Mouse (Mus musculus): ENCODE measurements around the gene Pafah1b1.

Gene Pafah1b1

DNA sequence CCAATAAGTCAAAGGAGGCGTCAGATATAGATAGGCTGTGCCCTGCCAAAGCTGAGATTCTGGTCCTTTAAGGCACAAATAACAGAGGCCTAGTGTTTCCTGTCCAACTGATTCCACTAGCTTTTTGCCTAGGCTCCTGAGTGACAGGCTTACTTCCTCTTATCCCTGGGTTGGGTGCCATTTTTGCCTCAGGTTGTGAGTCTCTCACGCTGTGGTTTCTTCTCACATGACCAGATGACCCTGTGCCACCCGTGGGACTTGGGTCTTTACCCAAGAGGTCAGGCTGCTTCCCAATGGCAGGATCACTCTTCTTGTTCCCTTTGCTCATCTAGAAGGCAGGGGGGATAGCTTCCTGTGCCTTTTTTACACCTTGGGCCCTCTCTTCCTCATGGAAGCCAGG lies 60.2 kb downstream of the Pafah1b1 start:
- DNase-seq (ENCODE audit: low read depth, low spot score), result no peak

DNA sequence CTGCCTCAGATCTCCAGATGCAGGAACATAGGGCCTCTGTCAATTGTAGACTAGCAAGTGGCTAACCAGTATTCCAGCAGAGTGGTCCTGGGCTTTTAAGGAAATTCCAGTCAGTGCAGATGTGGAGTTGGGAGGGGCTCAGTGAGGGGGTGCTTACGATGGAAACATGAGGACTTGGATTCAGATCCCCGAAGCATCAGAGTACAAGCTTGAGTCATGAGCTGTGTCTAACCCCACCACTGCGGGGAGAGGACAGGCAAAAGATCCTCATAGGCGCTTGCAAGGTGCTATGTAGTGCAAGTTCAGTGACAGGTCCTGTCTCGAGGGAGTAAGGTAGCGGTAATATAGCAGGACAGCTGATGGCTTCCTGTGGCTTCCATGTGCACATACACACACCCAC lies 62.2 kb downstream of the Pafah1b1 start:
- no peak for DNase-seq (ENCODE audit: low read depth, low spot score)

DNA sequence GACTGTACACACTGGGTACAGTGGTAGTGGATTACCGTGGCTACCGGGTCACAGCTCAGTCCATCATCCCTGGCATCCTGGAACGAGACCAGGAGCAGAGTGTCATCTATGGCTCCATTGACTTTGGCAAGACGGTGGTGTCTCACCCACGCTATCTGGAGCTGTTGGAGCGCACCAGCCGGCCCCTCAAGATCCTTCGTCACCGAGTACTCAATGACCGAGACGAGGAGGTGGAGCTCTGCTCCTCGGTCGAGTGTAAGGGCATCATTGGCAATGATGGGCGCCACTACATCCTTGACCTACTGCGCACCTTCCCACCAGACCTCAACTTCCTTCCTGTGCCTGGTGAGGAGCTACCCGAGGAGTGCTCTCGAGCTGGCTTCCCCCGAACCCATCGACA lies 62.8 kb downstream of the Pafah1b1 start:
- no peak for DNase-seq (ENCODE audit: low read depth, low spot score)

DNA sequence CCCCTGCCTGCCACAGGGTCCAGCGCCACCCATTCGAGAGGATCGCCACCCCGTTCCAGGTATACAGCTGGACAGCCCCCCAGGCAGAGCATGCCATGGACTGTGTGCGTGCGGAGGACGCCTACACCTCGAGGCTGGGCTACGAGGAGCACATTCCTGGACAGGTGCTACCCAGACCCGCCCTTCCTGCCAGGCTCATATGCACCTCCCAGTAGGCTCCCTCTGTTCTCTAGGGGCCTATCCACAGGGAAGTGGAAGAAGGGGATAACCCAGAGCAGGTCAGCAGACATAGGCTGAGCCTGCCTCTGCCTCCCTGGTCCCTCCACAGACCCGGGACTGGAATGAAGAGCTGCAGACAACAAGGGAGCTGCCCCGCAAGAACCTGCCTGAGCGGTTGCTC lies 64.1 kb downstream of the Pafah1b1 start:
- no peak for DNase-seq (ENCODE audit: low read depth, low spot score)

DNA sequence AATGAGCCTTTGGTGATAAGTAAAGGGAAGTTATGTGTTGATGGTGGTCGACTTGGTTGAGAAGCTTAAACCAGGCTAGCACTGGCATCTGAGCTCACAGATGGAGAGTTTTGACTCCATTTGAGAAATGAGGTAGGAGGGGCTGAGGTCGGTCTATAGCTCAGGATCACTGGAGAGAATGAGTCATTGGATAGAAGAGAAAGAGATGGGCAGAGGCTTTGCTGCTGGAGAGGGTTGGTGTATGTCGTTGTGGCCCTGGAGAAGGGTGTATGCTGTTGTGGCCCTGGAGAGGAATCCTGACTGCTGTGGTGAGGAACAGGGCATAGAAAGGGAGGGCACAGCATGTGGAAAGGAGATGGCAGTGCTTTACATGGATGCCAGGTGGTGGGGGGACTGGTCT lies 68.5 kb downstream of the Pafah1b1 start:
- DNase-seq (ENCODE audit: low read depth, low spot score), result no peak

DNA sequence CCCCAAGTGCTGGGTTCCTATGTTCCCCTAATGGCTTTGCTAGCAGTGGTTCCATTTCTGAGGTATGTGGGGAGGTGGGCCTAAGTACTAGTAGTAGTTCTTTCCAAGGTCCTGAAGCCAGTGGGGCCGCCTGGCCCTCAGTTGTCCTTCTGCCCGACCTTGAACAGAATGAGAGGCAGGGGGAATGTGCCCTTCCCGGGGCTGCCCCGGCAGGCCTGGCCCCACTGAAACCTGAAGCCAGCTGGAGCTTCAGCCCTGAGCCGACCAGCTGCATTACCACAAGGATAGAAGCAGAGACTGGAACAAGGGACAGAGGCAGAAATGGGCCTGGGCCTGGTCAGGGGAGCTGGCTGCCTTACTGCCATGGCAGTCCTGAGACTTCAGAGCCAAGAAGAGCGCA lies 71.1 kb downstream of the Pafah1b1 start:
- DNase-seq (ENCODE audit: low read depth, low spot score), result no peak

DNA sequence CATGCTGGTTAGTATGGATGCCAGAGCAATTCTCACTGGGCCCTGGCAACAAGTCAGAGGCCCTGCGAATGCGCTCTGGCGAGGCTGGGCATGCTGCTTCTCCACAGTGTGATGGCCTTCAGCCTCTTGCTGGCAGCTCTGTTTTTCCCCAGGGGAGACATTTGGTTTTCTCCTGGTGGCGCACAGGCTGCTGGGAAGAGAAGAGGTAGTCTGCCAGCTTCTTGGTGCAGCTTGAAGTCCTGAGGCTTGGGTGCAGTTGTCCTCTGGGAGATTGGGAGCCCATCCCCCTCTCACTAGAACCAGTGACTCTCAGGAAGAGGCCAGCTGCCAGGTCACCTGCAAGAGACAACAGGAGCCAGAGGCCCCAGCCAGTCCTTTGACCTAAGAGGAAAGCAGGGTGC lies 71.7 kb downstream of the Pafah1b1 start:
- DNase-seq (ENCODE audit: low read depth, low spot score), result no peak

DNA sequence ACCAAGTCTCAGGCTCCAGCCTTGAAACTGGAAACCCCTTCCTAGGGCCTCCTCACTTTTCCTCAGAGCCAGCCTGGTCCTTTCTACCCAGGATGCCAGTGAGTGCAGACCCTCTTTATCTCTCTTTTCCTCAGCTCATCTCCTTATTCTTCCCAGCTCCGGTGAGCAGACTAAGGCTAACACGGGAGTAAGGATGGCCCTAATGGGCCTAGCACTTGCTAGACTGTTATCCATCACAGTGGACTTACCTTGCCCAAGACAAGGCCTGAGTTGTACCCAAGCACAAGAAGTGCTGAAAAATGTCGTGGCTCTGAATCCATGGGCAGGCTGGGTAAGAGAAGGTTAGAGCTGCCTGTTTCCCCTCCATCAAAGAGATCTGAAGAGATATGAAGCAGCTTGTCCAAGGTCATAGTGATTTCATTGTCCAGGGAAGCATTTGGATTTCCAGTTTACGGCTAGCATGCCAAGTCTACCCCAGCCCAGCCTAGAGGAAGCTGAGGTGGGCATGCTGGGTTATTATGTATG lies 73.8 kb downstream of the Pafah1b1 start:
- DNase-seq (ENCODE audit: low read depth, low spot score), result no peak

DNA sequence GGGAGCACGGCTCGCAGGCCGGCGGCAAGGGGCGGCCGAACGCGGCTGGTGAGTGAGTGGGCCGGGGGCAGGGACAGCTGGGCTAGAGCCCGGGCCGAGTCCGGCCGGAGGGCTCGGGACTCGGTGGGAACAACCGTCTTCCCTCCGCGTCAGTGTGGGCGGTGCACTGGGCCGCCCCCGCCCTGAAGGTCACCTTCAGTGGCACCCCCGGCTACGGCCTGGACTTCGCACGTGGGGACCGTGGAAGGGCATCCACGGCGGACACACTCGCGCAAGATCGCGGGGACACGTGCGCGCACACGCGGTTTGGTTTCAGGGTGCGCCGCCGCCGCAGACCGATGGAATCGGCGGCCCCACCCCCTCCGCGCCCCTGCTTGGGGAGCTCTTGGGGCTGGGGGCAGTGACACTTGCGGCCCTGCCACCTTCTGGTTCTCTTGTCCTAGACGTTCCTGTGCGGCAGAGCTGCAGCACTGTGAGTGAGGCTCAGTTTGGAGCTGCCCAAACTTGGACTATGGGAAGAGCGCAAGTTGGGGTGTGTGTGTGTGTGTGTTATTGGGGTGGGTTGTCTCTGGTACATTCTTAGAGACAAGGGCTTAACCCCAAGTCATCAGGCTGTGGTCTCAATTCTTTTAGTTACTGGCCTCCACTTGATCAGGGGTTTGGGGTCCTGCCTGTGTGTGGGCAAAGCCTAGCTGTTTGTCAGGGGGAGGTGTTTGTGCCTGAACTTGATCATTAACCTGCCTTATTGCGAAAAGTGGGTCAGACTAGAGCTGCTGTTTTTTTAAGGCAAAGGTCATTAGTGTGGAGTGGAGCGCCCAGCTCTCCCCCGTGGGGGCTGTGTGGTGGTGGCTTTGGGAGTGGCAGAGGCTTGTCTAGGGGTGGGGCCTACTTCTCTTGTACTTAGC lies 74.6 kb downstream of the Pafah1b1 start:
- DNase-seq (ENCODE audit: low read depth, low spot score), result no peak

DNA sequence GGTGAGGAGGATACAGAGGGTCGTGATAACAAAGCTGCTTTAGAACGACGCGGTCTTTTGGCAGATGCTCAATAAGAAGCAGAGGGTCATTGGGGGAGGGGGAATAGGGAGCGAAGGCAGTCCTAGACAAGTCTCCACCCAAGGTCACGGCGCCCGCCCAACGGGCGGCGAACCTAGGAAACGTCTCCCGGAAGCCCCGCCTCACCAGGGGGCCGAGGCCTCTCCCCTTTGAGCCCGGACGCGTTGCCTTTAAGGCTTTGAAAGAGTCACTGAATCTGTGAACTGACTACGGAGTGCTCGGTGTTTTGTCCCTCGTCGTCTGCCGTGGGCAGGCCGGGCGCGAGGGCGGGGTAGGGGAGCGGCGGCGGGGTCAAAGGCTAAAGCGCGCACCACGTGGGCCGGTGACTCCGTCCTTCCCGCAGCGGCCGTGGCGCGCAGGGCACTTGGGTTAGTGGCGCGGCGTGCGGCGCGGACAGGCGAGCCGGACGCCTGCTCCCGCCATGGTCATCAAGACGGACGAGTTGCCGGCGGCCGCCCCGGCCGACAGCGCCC lies 75.3 kb downstream of the Pafah1b1 start, which contains the start of gene Cluh:
TSS of gene Cluh (plus strand) at position 401 of the 552 bp plus-strand sequence.
- DNase-seq (ENCODE audit: low read depth, low spot score), result peak; percentile 88

DNA sequence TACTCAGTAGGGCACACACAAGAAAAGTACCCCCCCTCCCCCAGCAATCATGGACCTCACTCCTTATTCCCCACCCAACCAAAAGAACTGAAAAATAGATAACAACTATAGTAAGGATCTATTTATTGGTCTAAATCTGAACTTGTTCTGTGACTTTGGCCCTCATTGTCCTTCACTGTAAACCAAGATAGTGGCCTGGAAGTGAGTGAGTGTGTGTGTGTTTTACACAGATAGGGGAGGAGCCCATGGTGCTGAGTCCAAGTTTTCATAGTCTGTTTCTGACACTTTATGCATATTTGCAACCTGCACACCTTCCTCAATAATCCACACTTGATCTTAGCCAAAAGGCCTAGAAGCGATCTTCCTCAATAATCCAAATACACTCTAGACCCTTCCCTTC lies 75.8 kb downstream of the Pafah1b1 start:
- no peak for DNase-seq (ENCODE audit: low read depth, low spot score)

DNA sequence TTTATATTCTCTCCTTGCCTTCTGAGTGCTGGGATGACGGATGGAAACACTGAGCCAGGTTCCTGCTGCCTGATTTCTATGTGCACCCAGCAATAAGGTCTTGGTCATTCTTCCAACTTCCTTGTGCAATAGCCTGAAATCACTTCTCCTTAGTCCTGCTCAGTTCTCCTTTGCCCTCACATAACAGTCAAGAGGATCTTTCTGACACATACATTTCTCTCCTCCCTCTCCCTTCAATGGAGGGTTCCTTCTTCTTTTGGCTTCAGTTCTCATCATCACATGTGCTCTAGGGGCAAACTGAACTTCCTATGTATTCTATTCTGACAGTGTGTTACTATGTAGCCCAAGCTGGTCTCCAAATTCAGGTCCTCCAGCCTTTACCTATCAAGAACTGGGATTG lies 76.5 kb downstream of the Pafah1b1 start:
- no peak for DNase-seq (ENCODE audit: low read depth, low spot score)

DNA sequence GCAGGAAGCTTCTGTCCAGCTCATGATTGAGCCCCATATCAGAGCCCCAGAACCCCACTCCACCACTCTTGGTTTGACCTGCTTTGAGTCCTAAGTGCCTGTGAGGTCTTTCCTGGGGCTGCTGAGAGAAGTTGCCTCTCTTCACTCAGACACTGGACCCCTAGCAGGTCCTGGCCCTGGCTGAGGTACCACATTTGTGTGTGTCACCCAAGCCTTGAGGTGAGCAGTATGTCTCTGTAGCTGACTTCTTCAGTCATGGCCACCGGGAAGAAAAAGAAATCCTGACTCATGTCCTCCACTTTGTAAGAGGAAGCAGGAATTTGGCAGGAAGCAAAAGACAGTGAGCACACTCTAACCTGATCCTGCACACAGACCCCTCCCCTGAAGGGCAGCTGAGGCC lies 84.8 kb downstream of the Pafah1b1 start:
- DNase-seq (ENCODE audit: low read depth, low spot score), result no peak

DNA sequence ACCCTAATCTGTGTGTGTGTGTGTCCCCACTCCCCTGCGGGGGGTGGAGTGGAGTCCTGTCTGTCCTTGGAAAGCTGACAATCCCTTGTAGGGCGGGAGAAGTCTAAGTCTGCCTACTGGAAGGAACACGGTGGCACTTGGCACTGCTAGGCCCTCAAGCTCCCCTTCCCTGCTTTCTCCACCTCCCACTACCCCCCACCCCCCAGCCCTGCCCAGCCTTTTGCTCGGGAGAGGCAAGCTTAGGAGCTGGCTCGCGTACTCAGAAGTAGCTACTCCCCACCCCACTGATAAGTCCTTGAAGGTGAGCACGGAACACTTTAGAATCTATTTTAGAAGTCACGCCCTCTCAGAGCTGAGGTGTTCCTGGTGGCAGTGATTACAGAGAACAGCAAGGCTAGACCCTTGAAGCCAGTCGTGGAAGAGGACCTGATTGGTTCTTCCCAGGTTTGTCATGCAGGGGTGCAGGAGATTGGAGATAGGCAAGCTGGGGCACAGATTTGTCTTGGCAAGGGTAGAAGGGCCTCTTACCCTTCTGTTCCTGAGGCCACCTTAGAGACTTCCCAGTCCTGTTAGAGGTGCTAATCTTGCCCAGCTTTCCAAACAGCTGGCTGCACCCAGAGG lies 85.6 kb downstream of the Pafah1b1 start:
- DNase-seq (ENCODE audit: low read depth, low spot score), result no peak

DNA sequence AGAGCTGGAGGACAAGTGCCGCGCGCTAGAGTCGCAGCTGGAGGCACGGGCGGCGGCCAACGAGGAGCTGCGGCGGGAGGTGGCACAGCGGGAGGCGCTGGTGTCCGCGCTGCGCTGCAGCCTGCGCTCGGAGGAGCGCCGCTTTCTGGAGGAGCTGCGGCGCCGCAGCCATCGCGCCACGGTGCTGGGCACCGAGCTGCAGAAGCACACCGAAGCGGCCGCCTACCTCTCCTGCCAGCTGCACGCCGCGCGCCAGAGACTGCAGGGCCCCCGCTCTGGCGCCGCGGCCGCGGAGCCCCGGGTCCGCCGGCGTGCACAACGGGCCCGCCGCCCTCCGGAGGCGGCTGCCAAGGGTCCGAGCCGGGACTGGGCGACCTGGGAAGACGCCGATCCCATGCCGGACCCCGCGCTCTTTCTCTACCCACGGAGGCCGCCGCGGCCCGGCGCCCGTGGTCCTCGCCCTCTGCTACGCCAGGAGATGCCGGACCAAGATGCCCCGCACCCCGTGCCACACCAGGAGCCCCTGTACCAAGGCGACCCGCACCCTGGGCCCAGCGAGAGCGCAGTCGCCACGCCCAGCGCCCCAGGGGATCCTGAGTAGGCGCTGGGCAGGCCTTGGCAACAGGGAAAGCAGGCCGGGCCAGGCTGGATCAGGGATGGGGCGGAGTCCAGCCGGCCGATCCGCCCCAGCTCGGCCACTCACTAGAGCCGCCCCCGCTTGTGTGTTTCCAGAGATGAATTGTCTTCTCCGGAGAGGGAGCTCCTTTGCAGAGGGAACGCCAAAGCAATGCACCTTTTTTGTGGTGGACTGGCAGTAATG lies 86.3 kb downstream of the Pafah1b1 start:
- DNase-seq (ENCODE audit: low read depth, low spot score), result peak; percentile 51

DNA sequence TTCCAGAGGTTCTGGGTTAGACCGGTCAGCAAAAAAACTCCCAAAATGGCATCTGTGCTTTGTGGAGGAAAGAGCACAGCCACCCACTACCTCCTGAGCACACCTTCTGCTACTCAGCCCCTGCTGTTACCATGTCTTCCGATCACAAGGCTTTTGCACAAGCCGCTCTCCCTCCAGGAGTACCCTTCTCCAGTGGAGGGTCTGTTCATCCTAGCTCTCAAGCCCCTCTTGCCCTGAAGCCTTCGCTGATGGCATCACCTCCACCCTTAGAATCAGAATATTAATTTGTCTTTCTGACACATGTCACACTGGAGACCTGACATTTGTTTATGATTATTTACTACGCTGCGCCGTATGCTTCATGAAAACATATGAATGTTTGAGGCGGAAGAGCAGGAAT lies 87.0 kb downstream of the Pafah1b1 start:
- no peak for DNase-seq (ENCODE audit: low read depth, low spot score)

DNA sequence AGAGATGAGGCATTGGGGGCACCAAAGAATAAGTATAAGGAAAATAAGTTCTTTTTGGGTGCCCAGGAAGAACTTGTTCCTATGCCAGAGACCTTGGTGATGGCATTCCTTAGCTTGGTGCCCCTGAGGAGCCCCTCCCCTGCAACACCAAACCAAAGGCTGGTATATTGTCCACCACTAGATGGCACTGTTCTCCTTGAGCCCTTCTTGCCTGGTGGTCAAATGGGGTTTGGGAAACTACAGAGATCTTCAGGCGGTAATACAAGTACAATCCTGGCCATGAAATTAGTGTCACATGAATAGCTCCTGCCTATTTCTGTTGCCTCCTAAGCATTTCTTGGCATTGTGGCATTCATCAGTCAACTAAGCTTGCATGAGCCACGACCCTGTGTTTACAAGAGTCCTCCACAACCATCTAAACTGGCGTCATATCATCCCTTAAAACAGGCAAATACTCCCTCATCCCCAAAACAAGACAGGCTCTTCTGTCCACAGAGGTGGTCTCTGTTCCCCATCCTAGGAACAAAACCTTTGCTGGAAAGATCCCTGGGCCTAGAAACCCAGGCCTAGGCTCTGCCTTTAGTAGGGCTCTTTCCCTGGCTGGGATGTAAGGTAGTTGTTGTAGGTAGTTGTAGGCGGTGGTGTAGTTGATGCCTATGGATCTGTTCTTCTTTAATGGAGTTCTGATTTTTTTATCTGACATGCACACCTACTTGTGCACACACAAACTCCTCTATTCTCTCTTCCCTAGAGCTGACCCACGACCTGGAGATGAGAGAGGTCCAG lies 89.8 kb downstream of the Pafah1b1 start:
- DNase-seq (ENCODE audit: low read depth, low spot score), result peak; percentile 71

DNA sequence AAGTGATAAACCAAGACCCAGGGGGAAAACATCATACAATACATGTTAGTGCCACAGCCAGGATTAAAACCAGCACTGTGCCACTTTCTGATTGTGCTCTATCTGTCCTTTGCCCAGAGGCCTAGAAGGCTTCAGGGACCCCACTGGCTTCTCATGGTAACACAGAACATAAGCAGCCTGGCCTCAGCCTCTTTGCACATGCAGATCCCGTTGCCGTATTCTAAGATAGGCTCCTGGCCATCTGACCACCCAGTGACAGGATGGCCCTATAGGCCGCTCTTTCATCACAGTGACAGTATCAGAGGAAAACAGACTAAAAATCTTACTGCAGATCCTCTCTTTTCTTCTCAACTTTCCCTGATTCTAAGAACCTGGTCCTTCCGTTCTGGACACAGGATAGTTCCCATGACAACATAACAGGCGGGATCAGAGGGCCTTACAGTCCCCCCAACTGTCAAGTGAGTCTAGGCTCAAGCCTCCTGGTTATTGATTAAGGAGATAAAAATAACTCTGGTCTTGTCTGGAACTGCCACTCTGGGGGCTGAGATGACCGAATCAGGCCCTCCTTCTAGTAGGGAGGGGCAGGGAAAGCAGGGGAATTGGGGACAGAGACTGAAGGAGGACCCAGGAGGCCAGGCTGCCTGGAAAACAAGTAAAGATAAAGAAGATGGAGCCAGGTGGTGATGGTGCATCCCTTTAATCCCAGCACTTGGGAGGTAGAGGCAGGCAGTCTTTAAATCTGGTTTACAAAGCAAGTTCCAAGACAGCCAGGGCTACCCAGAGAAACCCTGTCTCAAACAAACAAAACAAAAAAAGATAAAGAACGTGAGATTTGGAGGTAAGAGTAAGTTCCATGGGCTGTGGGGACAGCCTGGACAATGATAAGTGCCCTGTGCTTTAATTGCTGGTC lies 92.3 kb downstream of the Pafah1b1 start:
- DNase-seq (ENCODE audit: low read depth, low spot score), result no peak

DNA sequence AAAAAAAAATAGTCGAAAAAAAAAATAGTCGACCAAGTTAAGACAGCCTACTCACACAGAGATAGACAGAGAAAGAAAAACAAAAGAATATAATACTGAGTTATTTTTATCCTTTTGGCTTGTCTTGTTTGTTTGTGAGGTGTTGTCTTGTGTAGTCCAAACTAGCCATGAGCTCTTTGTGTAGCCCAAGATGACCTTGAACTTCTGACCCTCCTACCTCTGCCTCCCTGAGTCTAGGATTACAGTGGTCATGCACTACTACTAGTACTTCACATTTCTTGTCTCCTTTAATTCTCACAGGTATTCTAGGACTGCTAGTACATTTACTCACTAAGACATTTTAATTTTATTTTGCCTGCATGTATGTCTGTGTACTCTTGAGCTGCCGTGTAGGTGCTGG lies 97.0 kb downstream of the Pafah1b1 start:
- no peak for DNase-seq (ENCODE audit: low read depth, low spot score)

DNA sequence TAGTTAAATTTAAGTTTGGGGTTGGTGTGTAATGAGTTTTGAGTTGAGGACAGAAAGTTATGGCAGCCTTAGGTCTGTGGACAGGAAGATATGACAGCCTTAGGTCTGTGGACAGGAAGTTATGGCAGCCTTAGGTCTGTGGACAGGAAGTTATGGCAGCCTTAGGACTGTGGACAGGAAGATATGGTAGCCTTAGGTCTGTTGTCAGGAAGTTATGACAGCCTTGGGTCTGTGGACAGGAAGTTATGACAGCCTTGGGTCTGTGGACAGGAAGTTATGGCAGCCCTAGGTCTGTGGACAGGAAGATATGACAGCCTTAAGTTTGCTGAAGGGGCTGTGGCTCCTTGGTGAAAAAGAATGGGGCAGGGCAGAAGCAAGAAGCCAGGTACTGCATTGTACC lies 99.1 kb downstream of the Pafah1b1 start:
- no peak for DNase-seq (ENCODE audit: low read depth, low spot score)
